Mouse (Mus musculus) MEL (cell line): ENCODE measurements around the gene Bnc2. TPM values are rescaled to one million over a fixed set of nuclear protein-coding genes. Genes with fewer than 3 reads are reported as not detected.

Source experiments
- DNase-seq: peaks from one replicate; pipeline ENCODE4 v3.0.0; 2011; ENCODE audit warnings: low read depth, low spot score
- H3K27ac ChIP-seq: 2 replicates; pipeline ENCODE4 v1.5.1; 2012; ENCODE audit warnings: low read depth, mild to moderate bottlenecking, control low read depth, low read length, moderate library complexity; ENCODE audit not compliant: control insufficient read depth
- H3K27me3 ChIP-seq, 2 experiments: fragments of 150-350 bp in 1 of 2; sonication (generic) in 1 of 2; 2 replicates each; pipeline ENCODE4 v1.6.1; 2012; ENCODE audit warnings: low read length in 2 of 2, mild to moderate bottlenecking in 2 of 2, improper control_type of control experiment in 1 of 2, moderate library complexity in 1 of 2; ENCODE audit not compliant: insufficient read depth in 2 of 2, control insufficient read depth in 1 of 2
- H3K36me3 ChIP-seq, 2 experiments: 2 replicates each; pipeline ENCODE4 v1.6.1; 2012 to 2014; ENCODE audit warnings: low read length in 2 of 2, improper control_type of control experiment in 1 of 2, inconsistent platforms in 1 of 2, mild to moderate bottlenecking in 1 of 2; ENCODE audit not compliant: insufficient read depth in 2 of 2, control insufficient read depth in 1 of 2
- H3K4me1 ChIP-seq, 2 experiments: fragments of 150-350 bp in 1 of 2; sonication (generic) in 1 of 2; 2 replicates each; pipeline ENCODE4 v1.6.1; 2012; ENCODE audit warnings: low read length in 2 of 2, improper control_type of control experiment in 1 of 2, mild to moderate bottlenecking in 1 of 2; ENCODE audit not compliant: insufficient read depth in 2 of 2, control insufficient read depth in 1 of 2
- H3K4me3 ChIP-seq, 2 experiments: fragments of 150-350 bp in 1 of 2; sonication (generic) in 1 of 2; 2 replicates each; pipeline ENCODE4 v1.5.1; 2012; ENCODE audit warnings: low read depth in 2 of 2, low read length in 2 of 2, mild to moderate bottlenecking in 2 of 2, moderate library complexity in 2 of 2, control low read depth in 1 of 2, improper control_type of control experiment in 1 of 2; ENCODE audit not compliant: control insufficient read depth in 1 of 2, insufficient read depth in 1 of 2
- H3K79me2 ChIP-seq: 2 replicates; pipeline ENCODE4 v1.6.1; 2012; ENCODE audit warnings: mild to moderate bottlenecking, low read length, moderate library complexity; ENCODE audit not compliant: control insufficient read depth, poor library complexity, insufficient read depth
- H3K9ac ChIP-seq: 2 replicates; pipeline ENCODE4 v1.6.1; 2012; ENCODE audit warnings: low read depth, mild to moderate bottlenecking, control low read depth, low read length, moderate library complexity; ENCODE audit not compliant: control insufficient read depth, poor library complexity, severe bottlenecking
- H3K9me3 ChIP-seq: fragments of 150-350 bp; sonication (generic); replicated peaks from 2 replicates; pipeline ENCODE4 v1.6.1; 2012; ENCODE audit warnings: mild to moderate bottlenecking, low read length, improper control_type of control experiment, moderate library complexity; ENCODE audit not compliant: insufficient read depth
- BHLHE40 ChIP-seq: IDR thresholded peaks from 2 replicates; pipeline ENCODE4 v1.6.1; 2012; ENCODE audit warnings: low read depth, mild to moderate bottlenecking, inconsistent platforms, low read length, improper control_type of control experiment, borderline replicate concordance
- CHD1 ChIP-seq: IDR thresholded peaks from 2 replicates; pipeline ENCODE4 v1.6.1; 2012; ENCODE audit warnings: low read depth, mild to moderate bottlenecking, inconsistent platforms, low read length, improper control_type of control experiment
- CHD2 ChIP-seq: IDR thresholded peaks from 2 replicates; pipeline ENCODE4 v1.6.1; 2011; ENCODE audit warnings: low read length, improper control_type of control experiment
- GABPA ChIP-seq: IDR thresholded peaks from 2 replicates; pipeline ENCODE4 v1.6.1; 2012; ENCODE audit warnings: low read depth, mild to moderate bottlenecking, inconsistent platforms, low read length, improper control_type of control experiment, moderate library complexity
- JUND ChIP-seq: IDR thresholded peaks from 2 replicates; pipeline ENCODE4 v1.6.1; 2011; ENCODE audit warnings: low read depth, mild to moderate bottlenecking, improper control_type of control experiment, low read length
- MAFK ChIP-seq: IDR thresholded peaks from 2 replicates; pipeline ENCODE4 v1.6.1; 2011; ENCODE audit warnings: low read depth, mild to moderate bottlenecking, low read length, improper control_type of control experiment, borderline replicate concordance
- MEF2A ChIP-seq: IDR thresholded peaks from 2 replicates; pipeline ENCODE4 v1.6.1; 2014; ENCODE audit warnings: low read depth, mild to moderate bottlenecking, inconsistent platforms, low read length, improper control_type of control experiment; ENCODE audit not compliant: poor library complexity, insufficient replicate concordance, severe bottlenecking; ENCODE audit errors: extremely low read depth
- MYB ChIP-seq: IDR thresholded peaks from 2 replicates; pipeline ENCODE4 v1.6.1; 2011; ENCODE audit warnings: mild to moderate bottlenecking, low read depth, low read length, improper control_type of control experiment
- NELFE ChIP-seq: IDR thresholded peaks from 2 replicates; pipeline ENCODE4 v1.6.1; 2011; ENCODE audit warnings: low read depth, low read length, improper control_type of control experiment
- NRF1 ChIP-seq: IDR thresholded peaks from 2 replicates; pipeline ENCODE4 v1.6.1; 2014; ENCODE audit warnings: low read depth, mild to moderate bottlenecking, inconsistent platforms, low read length, improper control_type of control experiment, moderate library complexity; ENCODE audit not compliant: poor library complexity, insufficient read depth, severe bottlenecking
- POLR2AphosphoS2 ChIP-seq: IDR thresholded peaks from 2 replicates; pipeline ENCODE4 v1.6.1; 2011; ENCODE audit warnings: low read length, improper control_type of control experiment
- RAD21 ChIP-seq: IDR thresholded peaks from 2 replicates; pipeline ENCODE4 v1.6.1; 2011; ENCODE audit warnings: mild to moderate bottlenecking, low read depth, low read length, improper control_type of control experiment
- SIN3A ChIP-seq: IDR thresholded peaks from 2 replicates; pipeline ENCODE4 v1.6.1; 2012; ENCODE audit warnings: low read length, improper control_type of control experiment, inconsistent platforms
- TAL1 ChIP-seq: IDR thresholded peaks from 2 replicates; pipeline ENCODE4 v1.6.1; 2012; ENCODE audit warnings: mild to moderate bottlenecking, inconsistent platforms, low read length, moderate library complexity, mixed read lengths
- TBP ChIP-seq: IDR thresholded peaks from 2 replicates; pipeline ENCODE4 v1.8.0; 2011; ENCODE audit warnings: low read depth, low read length, improper control_type of control experiment
- TCF12 ChIP-seq: IDR thresholded peaks from 2 replicates; pipeline ENCODE4 v1.6.1; 2014; ENCODE audit warnings: low read depth, mild to moderate bottlenecking, inconsistent platforms, low read length, improper control_type of control experiment, moderate library complexity
- UBTF ChIP-seq: IDR thresholded peaks from 2 replicates; pipeline ENCODE4 v1.6.1; 2012; ENCODE audit warnings: low read depth, mild to moderate bottlenecking, inconsistent platforms, low read length, improper control_type of control experiment, moderate library complexity, borderline replicate concordance; ENCODE audit not compliant: insufficient read depth
- USF1 ChIP-seq: IDR thresholded peaks from 2 replicates; pipeline ENCODE4 v1.6.1; 2014; ENCODE audit warnings: low read depth, mild to moderate bottlenecking, inconsistent platforms, low read length, improper control_type of control experiment, moderate library complexity
- USF2 ChIP-seq, 2 experiments: IDR thresholded peaks; 2 replicates each; pipeline ENCODE4 v1.6.1; 2011 to 2012; ENCODE audit warnings: improper control_type of control experiment in 2 of 2, low read length in 2 of 2, borderline replicate concordance in 1 of 2, inconsistent platforms in 1 of 2, low read depth in 1 of 2, mild to moderate bottlenecking in 1 of 2; ENCODE audit not compliant: insufficient read depth in 1 of 2
- ZMIZ1 ChIP-seq: IDR thresholded peaks from 2 replicates; pipeline ENCODE4 v1.6.1; 2012; ENCODE audit warnings: low read depth, mild to moderate bottlenecking, inconsistent platforms, low read length, improper control_type of control experiment, moderate library complexity
- ZNF384 ChIP-seq: IDR thresholded peaks from 2 replicates; pipeline ENCODE4 v1.6.1; 2012; ENCODE audit warnings: low read depth, mild to moderate bottlenecking, inconsistent platforms, low read length, improper control_type of control experiment
- polyA plus RNA-seq, 2 experiments: library from polyadenylated mRNA; stranded (reverse) in 1 of 2; unstranded in 1 of 2; fragments of >175 nt in 1 of 2; fragments of >200 nt in 1 of 2; gene quantifications; 2 replicates each; pipeline versions ENCODE4 v1.2.1 to v1.2.4; 2012; ENCODE audit warnings: low replicate concordance in 2 of 2, low read depth in 1 of 2; ENCODE audit not compliant: insufficient read length in 2 of 2, insufficient read depth in 1 of 2, missing spikeins in 1 of 2
- total RNA-seq: library from RNA; depleted of rRNA; stranded (reverse); fragments of 300-350 nt; gene quantifications from 2 replicates; pipeline ENCODE4 v1.2.3, GENCODE M21; 2012

The Bnc2 gene
- total and polyA plus RNA-seq, 3 experiments = not detected

- Histone ChIP-seq H3K36me3 (no peaks in the 10 kb centered on the region), H3K79me2 (no peaks in the 10 kb centered on the region), H3K9ac (no peak overlapping the region), H3K27me3 (no peaks in the 10 kb centered on the region), H3K4me1 (no peaks in the 10 kb centered on the region), H3K4me3 (no peak overlapping the region), H3K9me3 (no peaks in the 10 kb centered on the region), H3K27ac (no peak overlapping the region)
- DNase-seq = no peak
- TF ChIP-seq NELFE (no peak), MYB (no peak), SIN3A (no peak), UBTF (no peak), ZNF384 (no peak), TCF12 (no peak), POLR2AphosphoS2 (no peak), USF2 (IDR thresholded peaks at IDR 0.05; ENCODE audit: borderline replicate concordance in 1 of 2, insufficient read depth in 1 of 2, low read depth in 1 of 2, low read length in 2 of 2) (no peak), ZMIZ1 (no peak), GABPA (no peak), CHD1 (no peak), MEF2A (no peak), BHLHE40 (no peak), TAL1 (no peak), RAD21 (no peak), MAFK (no peak), TBP (no peak), JUND (no peak), NRF1 (no peak), CHD2 (no peak)
Observed at GRCm38 (mm10) chr4:84488323-84488722, 186.8 kb downstream of the Bnc2 start.

- DNase-seq = no peak
- H3K4me1 ChIP-seq = no peaks in the 10 kb centered on the region
- no peaks in the 10 kb centered on the region for H3K79me2 ChIP-seq
- no peaks in the 10 kb centered on the region for H3K27me3 ChIP-seq
- no peak overlapping the region for H3K4me3 ChIP-seq
- H3K36me3 ChIP-seq = no peaks in the 10 kb centered on the region
- no peak overlapping the region for H3K9ac ChIP-seq
- no peaks in the 10 kb centered on the region for H3K9me3 ChIP-seq
- no peak for TF ChIP-seq USF2 (IDR thresholded peaks at IDR 0.05; ENCODE audit: borderline replicate concordance in 1 of 2, insufficient read depth in 1 of 2, low read depth in 1 of 2, low read length in 2 of 2)
- no peak for TF ChIP-seq USF1
- H3K27ac ChIP-seq = no peak overlapping the region
Observed at GRCm38 (mm10) chr4:84482680-84483079, 192.4 kb downstream of the Bnc2 start.
